Mouse (Mus musculus) cortical plate, adult 2 months (tissue): Measurements from ENCODE around the gene 0610010K14Rik. TPM values are rescaled to one million over a fixed set of nuclear protein-coding genes. Genes with fewer than 3 reads are reported as not detected.

Source experiments
- H3K27ac ChIP-seq: fragments of 200-500 bp; 2 replicates; pipeline ENCODE4 v1.5.1; 2012; ENCODE audit warnings: low read length, control low read depth, inconsistent platforms; ENCODE audit not compliant: insufficient read depth
- H3K4me1 ChIP-seq: fragments of 200-500 bp; 2 replicates; pipeline ENCODE4 v1.6.1; 2011; ENCODE audit warnings: low read length; ENCODE audit not compliant: control insufficient read depth, insufficient read depth
- H3K4me3 ChIP-seq: fragments of 200-500 bp; 2 replicates; pipeline ENCODE4 v1.5.1; 2011; ENCODE audit warnings: mild to moderate bottlenecking, low read length, control low read depth; ENCODE audit not compliant: insufficient read depth
- CTCF ChIP-seq: fragments of 200-500 bp; IDR thresholded peaks from 2 replicates; pipeline ENCODE4 v1.5.1; 2011; ENCODE audit warnings: mild to moderate bottlenecking, control low read depth, low read length; ENCODE audit not compliant: insufficient read depth; ENCODE audit errors: extremely low read depth
- POLR2A ChIP-seq: fragments of 200-500 bp; IDR thresholded peaks from 2 replicates; pipeline ENCODE4 v1.6.1; 2011; ENCODE audit warnings: mild to moderate bottlenecking, low read length, control low read depth; ENCODE audit not compliant: insufficient read depth; ENCODE audit errors: extremely low read depth
- polyA plus RNA-seq: library from polyadenylated mRNA; depleted of rRNA; stranded (reverse); fragments of >200 nt; gene quantifications from 2 replicates; pipeline ENCODE4 v1.2.3, GENCODE M21; 2012; rRNA removed

Gene 0610010K14Rik
- 65.5 and 68.4 TPM in 2 replicates for polyA plus RNA-seq

- peak; percentile 95 for TF ChIP-seq POLR2A
- TF ChIP-seq CTCF = peak; percentile 36; the same call in 1 of the 2 replicates
- peak within 1 kb of the TSS; percentile 87 for H3K27ac ChIP-seq
- 0 out of 2 replicates have a peak, but pooled peaks cover 3% of the 10 kb centered on the region for H3K4me1 ChIP-seq
- peak within 1 kb of the TSS; percentile 84 for H3K4me3 ChIP-seq
Observed at GRCm38 (mm10) chr11:70237457-70238167, at the start of gene 0610010K14Rik. Gene 0610010K14Rik, minus strand, starts transcription at chr11:70237914.

- Histone ChIP-seq H3K4me1 (no peaks in the 10 kb centered on the region), H3K27ac (no peak overlapping the region), H3K4me3 (no peak overlapping the region)
- TF ChIP-seq POLR2A (no peak), CTCF (no peak)
Observed at GRCm38 (mm10) chr11:70285686-70286085, 48.0 kb upstream of the 0610010K14Rik start.

DNA sequence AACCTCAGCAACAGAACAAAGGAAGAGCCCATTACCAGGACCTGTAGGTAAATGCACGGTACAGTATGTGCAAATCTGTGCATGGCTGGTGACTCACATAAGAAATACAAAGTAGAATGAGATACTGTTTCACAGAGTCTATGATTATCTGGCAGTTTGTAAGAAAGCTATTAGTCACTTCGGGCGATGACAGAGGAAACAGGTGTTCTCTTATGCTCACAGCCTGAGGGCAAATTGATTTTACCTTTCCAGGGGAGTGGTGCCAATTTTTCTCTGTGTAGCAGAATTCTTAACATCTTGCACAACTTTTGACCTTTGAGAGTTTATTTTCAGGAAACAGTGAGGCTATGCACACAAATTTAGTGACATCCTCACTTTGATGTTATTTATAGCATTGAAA, 47.0 kb upstream of the 0610010K14Rik start:
- Histone ChIP-seq H3K4me3 (no peak overlapping the region), H3K4me1 (no peaks in the 10 kb centered on the region)

GRCm38 (mm10) chr11:70283666-70284065, 46.0 kb upstream of the 0610010K14Rik start:
- no peaks in the 10 kb centered on the region for H3K4me1 ChIP-seq
- H3K27ac ChIP-seq = no peak overlapping the region
- no peak for TF ChIP-seq CTCF
- no peak for TF ChIP-seq POLR2A
- no peak overlapping the region for H3K4me3 ChIP-seq

More for the DNA sequence above, 47.0 kb upstream of the 0610010K14Rik start:
- H3K27ac ChIP-seq = no peak overlapping the region
- TF ChIP-seq CTCF = no peak
- no peak for TF ChIP-seq POLR2A

GRCm38 (mm10) chr11:70280441-70280840, 42.7 kb upstream of the 0610010K14Rik start:
- no peaks in the 10 kb centered on the region for H3K4me1 ChIP-seq
- no peak overlapping the region for H3K27ac ChIP-seq

DNA sequence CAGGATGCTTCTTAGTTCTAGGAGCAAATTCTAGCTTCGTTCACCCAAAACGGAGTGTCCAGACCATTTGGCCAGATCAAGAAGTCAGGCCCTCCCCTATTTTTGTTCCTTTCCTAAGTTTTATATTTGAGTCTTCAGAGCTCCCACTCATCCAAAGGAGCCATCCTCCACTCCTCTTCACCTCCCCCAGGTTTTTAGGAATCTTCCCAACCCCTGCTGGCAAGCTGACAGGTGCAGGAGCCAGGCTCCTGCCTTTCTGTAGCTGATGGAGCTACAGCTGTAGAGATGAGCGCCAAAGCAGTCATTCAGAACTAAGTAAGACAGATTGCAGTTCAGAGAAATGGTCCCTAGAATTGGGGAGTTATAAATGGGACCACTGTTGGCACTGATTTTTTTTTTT, 41.2 kb upstream of the 0610010K14Rik start:
- TF ChIP-seq CTCF (no peak), POLR2A (no peak)
- Histone ChIP-seq H3K4me1 (no peaks in the 10 kb centered on the region), H3K27ac (no peak overlapping the region), H3K4me3 (no peak overlapping the region)

More at GRCm38 (mm10) chr11:70280441-70280840, 42.7 kb upstream of the 0610010K14Rik start:
- no peak overlapping the region for H3K4me3 ChIP-seq
- TF ChIP-seq CTCF (no peak), POLR2A (no peak)

GRCm38 (mm10) chr11:70271641-70272040, 33.9 kb upstream of the 0610010K14Rik start:
- TF ChIP-seq POLR2A (no peak), CTCF (no peak)
- no peaks in the 10 kb centered on the region for H3K4me1 ChIP-seq
- no peak overlapping the region for H3K4me3 ChIP-seq

DNA sequence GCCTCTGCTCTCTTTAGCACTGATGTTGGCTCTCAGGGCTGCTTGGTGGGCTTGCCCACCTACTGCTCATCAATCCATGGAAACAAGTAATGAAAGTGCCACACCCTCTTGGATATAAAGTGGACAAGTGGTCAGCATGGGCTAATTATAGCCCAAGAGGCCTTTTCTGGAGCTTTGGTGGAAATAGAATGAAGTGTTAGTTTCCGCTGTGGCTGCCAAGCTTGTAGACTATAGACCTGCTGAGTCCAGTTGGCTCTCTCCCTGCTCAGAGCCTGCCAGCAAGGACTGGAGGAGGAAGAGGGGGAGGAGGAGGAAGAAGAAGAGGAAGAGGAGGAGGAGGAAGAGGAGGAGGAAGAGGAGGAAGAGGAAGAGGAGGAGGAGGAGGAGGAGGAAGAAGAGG, 28.7 kb upstream of the 0610010K14Rik start:
- H3K27ac ChIP-seq = no peak overlapping the region
- no peak overlapping the region for H3K4me3 ChIP-seq
- TF ChIP-seq CTCF (no peak), POLR2A (no peak)
- H3K4me1 ChIP-seq = no peaks in the 10 kb centered on the region

More at GRCm38 (mm10) chr11:70271641-70272040, 33.9 kb upstream of the 0610010K14Rik start:
- H3K27ac ChIP-seq = no peak overlapping the region

DNA sequence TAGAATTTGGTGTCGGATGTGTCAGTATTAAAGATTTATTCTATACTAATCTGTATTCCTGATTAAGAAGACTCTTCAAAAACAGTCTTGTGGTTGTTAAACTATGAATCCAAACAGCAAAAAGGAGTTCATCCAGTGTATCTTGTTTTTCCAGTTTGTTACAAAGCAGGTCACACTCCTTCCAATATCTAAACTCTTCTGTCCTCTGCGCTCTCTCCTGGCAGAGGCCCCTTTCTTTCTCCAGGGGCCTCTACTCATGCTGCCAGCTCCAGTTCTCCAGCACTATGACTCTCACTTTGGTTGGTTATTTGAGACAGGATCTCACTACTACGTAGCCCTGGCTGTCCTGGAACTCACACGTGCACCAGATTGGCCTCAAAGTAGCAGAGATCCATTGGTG, 28.1 kb upstream of the 0610010K14Rik start:
- TF ChIP-seq CTCF = no peak
- no peak for TF ChIP-seq POLR2A
- H3K4me3 ChIP-seq = no peak overlapping the region
- no peak overlapping the region for H3K27ac ChIP-seq
- no peaks in the 10 kb centered on the region for H3K4me1 ChIP-seq

DNA sequence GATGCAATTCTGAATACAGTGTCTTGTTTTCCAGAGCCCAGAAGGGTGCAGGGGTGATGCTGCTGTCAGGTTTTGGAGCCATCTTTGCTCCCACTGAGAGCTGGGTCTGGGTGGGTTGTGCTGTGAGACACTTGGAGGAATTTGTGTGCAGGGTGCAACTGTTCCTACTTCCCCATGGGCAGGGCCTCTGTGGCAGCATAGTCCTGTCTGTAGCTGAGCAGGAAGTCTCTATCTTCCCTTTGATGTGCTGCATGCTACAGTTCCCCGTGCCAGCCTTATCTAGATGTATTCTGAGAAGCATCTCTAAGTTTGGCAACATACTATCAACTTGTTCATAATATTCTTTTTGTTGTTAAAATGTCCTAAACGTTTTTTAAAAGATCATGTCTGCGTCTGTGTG, 27.5 kb upstream of the 0610010K14Rik start:
- TF ChIP-seq POLR2A (no peak), CTCF (no peak)
- no peak overlapping the region for H3K27ac ChIP-seq
- H3K4me1 ChIP-seq = no peaks in the 10 kb centered on the region
- H3K4me3 ChIP-seq = no peak overlapping the region

- H3K27ac ChIP-seq = no peak overlapping the region
- no peaks in the 10 kb centered on the region for H3K4me1 ChIP-seq
- no peak for TF ChIP-seq POLR2A
- no peak for TF ChIP-seq CTCF
- H3K4me3 ChIP-seq = no peak overlapping the region
Observed at GRCm38 (mm10) chr11:70259035-70259434, 21.3 kb upstream of the 0610010K14Rik start.
